Mouse (Mus musculus) midbrain, embryonic 12.5 days (tissue): ENCODE measurements around the gene Shtn1. TPM values are rescaled to one million over a fixed set of nuclear protein-coding genes. Genes with fewer than 3 reads are reported as not detected.

ENCODE experiments used
- ATAC-seq: fragments of 200-750 bp; cut with Nextera tagmentation; 2 replicates; pipeline ENCODE4 v1.8.0; 2017; ENCODE audit warnings: low read depth, moderate TSS enrichment, moderate library complexity; ENCODE audit not compliant: low FRiP score
- H3K27ac ChIP-seq: fragments of 300-500 bp; sonication (generic); replicated peaks from 2 replicates; pipeline ENCODE4 v1.5.1; 2016; ENCODE audit warnings: mild to moderate bottlenecking
- H3K27me3 ChIP-seq: fragments of 300-500 bp; sonication (generic); 2 replicates; pipeline ENCODE4 v1.6.1; 2016; ENCODE audit warnings: mild to moderate bottlenecking
- H3K36me3 ChIP-seq: fragments of 300-500 bp; sonication (generic); 2 replicates; pipeline ENCODE4 v1.6.1; 2016
- H3K4me1 ChIP-seq: fragments of 300-500 bp; sonication (generic); 2 replicates; pipeline ENCODE4 v1.6.1; 2016
- H3K4me2 ChIP-seq: fragments of 300-500 bp; sonication (generic); replicated peaks from 2 replicates; pipeline ENCODE4 v1.6.1; 2016; ENCODE audit warnings: mild to moderate bottlenecking, moderate library complexity
- H3K4me3 ChIP-seq: fragments of 300-500 bp; sonication (generic); 2 replicates; pipeline ENCODE4 v1.5.1; 2016; ENCODE audit warnings: mild to moderate bottlenecking
- H3K9ac ChIP-seq: fragments of 300-500 bp; sonication (generic); replicated peaks from 2 replicates; pipeline ENCODE4 v1.6.1; 2016; ENCODE audit warnings: mild to moderate bottlenecking, moderate library complexity
- H3K9me3 ChIP-seq: fragments of 300-500 bp; sonication (generic); 2 replicates; pipeline ENCODE4 v1.6.1; 2016; ENCODE audit warnings: mild to moderate bottlenecking
- WGBS: fragments of 180-500 bp; shearing (Covaris S2); methylation state at CpG from one replicate; pipeline ENCODE4 v1.1.7; 2016; 5-methylcytosine and 5-hydroxymethylcytosine counted together
- polyA plus RNA-seq: library from polyadenylated mRNA; unstranded; fragments of >200 nt; fragmentation: Nextera tagmentation; extraction: Ambion mirVana; gene quantifications from 2 replicates; pipeline ENCODE4 v1.2.1, GENCODE M21; 2016

Gene Shtn1
- polyA plus RNA-seq, 1 experiment from 2014 or later, result 3.7 TPM

- no peaks in the 10 kb centered on the region for H3K36me3 ChIP-seq
- no peak overlapping the region for H3K4me3 ChIP-seq
- H3K4me2 ChIP-seq, result no peak overlapping the region
- WGBS, result 89% methylated on average over 8 of the region's 8 CpGs
- no peak for ATAC-seq
- H3K4me1 ChIP-seq, result no peaks in the 10 kb centered on the region
- no peak overlapping the region for H3K27ac ChIP-seq
- H3K27me3 ChIP-seq, result peaks cover 64% of the 10 kb centered on the region
- no peaks in the 10 kb centered on the region for H3K9me3 ChIP-seq
- no peak overlapping the region for H3K9ac ChIP-seq
These were observed 121.1 kb downstream of the Shtn1 start for GRCm38 (mm10) chr19:58954779-58955178.

GRCm38 (mm10) chr19:58952236-58952635 is 123.7 kb downstream of the Shtn1 start:
- Histone ChIP-seq H3K27me3 (peaks cover 65% of the 10 kb centered on the region), H3K27ac (no peak overlapping the region), H3K4me2 (no peak overlapping the region), H3K4me1 (no peaks in the 10 kb centered on the region), H3K36me3 (no peaks in the 10 kb centered on the region), H3K9ac (no peak overlapping the region), H3K4me3 (no peak overlapping the region), H3K9me3 (no peaks in the 10 kb centered on the region)
- WGBS, result 80% methylated on average over 12 of the region's 13 CpGs
- ATAC-seq, result no peak

DNA sequence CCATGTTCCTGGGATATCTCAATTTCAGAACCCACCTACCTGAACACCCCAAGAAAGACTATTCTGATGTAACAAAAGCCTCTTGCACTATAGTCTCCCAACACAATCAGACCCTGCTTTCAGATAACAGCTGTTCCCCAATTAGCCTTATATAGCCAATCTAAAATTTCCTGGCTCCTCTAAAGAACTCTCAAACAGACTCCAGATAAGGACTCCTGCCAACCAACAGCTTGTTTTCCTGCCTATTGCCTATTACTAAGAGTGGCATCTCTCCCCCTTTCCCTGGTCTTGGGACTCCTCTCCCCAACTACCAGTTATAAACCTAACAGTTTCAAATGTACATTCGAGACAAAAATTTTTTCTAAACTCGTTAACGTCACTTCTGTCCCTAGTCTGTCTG is 124.4 kb downstream of the Shtn1 start:
- no peak overlapping the region for H3K27ac ChIP-seq
- no peak overlapping the region for H3K4me3 ChIP-seq
- 90% methylated on average over 3 of the region's 3 CpGs for whole genome bisulfite sequencing
- peaks cover 69% of the 10 kb centered on the region for H3K27me3 ChIP-seq
- no peaks in the 10 kb centered on the region for H3K4me1 ChIP-seq
- no peak overlapping the region for H3K9ac ChIP-seq
- ATAC-seq, result no peak
- H3K36me3 ChIP-seq, result no peaks in the 10 kb centered on the region
- H3K9me3 ChIP-seq, result no peaks in the 10 kb centered on the region
- no peak overlapping the region for H3K4me2 ChIP-seq

DNA sequence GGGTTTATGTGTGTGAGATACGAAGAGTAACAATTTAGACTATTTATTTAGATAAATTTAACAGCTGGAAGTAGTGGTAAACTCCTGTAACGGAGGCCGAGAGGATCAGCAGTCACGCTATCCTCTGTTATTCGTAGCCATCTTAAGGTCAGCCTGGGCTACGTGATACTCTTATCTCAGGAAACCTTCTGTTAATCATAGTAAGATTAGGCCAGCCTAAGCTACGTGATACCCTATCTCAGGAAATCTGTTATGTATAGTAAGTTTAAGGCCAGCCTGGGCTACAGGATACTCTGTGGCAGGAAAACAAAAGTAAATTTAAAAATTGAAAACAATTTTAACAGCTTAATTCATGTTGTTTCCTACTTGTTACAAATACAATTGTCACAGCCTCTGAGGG is 129.9 kb downstream of the Shtn1 start:
- Histone ChIP-seq H3K27me3 (peaks cover 57% of the 10 kb centered on the region), H3K4me1 (peaks cover 15% of the 10 kb centered on the region), H3K4me3 (no peak overlapping the region), H3K36me3 (no peaks in the 10 kb centered on the region), H3K9ac (no peak overlapping the region), H3K4me2 (no peak overlapping the region), H3K9me3 (no peaks in the 10 kb centered on the region), H3K27ac (no peak overlapping the region)
- WGBS, result 87% methylated on average over 7 of the region's 7 CpGs
- no peak for ATAC-seq

DNA sequence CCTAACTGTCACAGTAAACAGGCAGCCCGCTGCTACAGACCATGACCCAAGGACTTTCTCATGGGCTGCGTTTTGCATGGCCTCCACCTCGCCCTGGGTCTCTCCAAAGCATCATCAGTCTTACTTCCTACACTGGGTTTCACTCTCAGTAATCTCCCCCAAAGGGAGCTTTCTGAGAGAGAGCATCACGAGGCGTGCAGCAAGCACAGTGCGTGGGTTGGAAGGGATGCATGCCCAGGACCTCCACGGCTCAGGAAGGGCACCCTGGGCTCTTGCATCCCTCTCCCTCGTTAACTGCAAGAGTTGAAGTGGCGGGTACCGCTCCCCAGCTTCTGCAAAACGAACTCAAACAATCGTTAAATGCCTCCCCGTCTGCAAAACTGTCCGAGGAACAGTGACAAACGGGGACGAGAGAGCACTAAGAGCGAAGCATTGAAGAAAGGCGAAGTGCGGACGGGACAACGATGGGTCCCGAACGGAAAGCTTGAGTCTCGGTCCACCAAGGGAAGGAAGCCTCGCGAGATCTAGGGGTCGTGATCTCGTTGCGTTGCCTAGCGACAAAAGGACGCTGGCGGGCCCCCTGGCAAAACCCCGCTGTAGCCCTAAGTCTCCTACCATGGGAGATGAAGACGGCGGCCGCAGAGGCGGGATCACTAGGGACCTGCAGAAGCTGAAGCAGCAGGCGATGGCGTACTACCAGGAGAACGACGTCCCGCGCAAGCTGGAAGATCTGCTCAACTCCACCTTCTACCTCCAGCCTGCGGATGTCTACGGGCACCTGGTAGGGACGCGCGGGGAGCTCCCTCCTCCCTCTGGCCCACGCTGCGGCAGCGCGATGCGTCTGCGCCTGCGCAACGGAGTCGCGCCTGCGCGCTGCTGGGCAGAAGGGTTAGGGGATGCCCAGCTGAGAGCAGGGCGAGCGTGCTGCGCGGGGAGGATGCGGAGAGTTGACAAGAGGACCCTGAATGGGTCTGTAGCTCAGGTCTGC is 132.8 kb downstream of the Shtn1 start, which contains the start of the genes Eno4 and Hspa12a:
TSS of gene Eno4 (plus strand) at position 585 of the 988 bp plus-strand sequence.
TSS of gene Hspa12a (minus strand) at position 814 of the 988 bp plus-strand sequence.
- H3K36me3 ChIP-seq, result no peaks in the 10 kb centered on the region
- peak within 1 kb of the TSS; percentile 84 for H3K4me2 ChIP-seq
- peak within 1 kb of the TSS; percentile 70 for H3K4me3 ChIP-seq
- WGBS, result under 1% methylated on average over 65 of the region's 65 CpGs
- ATAC-seq, result peak; percentile 98
- peak within 1 kb of the TSS; percentile 87 for H3K9ac ChIP-seq
- H3K27ac ChIP-seq, result peak within 1 kb of the TSS; percentile 71
- no peaks in the 10 kb centered on the region for H3K9me3 ChIP-seq
- peaks cover 50% of the 10 kb centered on the region for H3K27me3 ChIP-seq
- peaks cover 15% of the 10 kb centered on the region for H3K4me1 ChIP-seq

- Histone ChIP-seq H3K4me3 (no peak overlapping the region), H3K9me3 (no peaks in the 10 kb centered on the region), H3K4me2 (no peak overlapping the region), H3K36me3 (no peaks in the 10 kb centered on the region), H3K9ac (no peak overlapping the region), H3K4me1 (peaks cover 40% of the 10 kb centered on the region), H3K27me3 (peaks cover 85% of the 10 kb centered on the region), H3K27ac (no peak overlapping the region)
- ATAC-seq, result no peak
- WGBS, result 2% methylated on average over 4 of the region's 4 CpGs
These were observed 142.8 kb downstream of the Shtn1 start for GRCm38 (mm10) chr19:58933062-58933461.

DNA sequence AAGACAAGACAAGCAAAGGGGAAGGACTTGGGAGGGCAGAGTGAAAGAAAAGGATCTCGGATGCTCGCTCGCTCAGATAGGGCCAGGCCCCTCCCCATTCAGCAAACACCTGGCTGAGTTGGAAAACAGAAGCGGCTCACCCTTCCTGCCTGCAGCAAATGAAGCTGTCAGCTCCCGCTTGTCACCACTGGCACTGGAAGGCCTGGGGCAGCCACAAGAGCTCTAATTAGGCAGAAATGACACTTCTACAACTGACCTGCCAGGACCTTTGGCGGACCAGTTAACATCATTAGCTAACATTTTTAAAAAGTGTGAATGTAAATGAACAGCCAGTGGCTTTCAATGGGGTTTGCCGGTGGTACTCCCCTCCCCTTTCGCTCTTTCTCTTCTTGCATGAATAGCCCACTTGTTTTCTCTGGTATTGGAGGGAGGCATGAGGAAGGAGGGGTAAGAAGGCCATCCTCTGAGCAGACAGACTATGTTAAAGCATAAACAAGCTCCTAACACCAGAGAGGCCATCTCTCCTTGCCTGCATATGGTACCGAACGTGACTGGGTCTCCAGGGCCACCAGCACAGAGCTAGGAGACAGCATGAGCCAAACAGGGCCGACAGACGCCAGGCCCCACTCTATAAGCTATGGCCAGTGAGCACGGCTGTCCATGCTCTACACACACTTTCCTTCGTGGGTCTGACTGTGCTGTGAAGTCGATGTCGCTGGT is 144.7 kb downstream of the Shtn1 start:
- 10% methylated on average over 16 of the region's 16 CpGs for WGBS
- Histone ChIP-seq H3K27ac (no peak overlapping the region), H3K9ac (no peak overlapping the region), H3K4me1 (peaks cover 34% of the 10 kb centered on the region), H3K4me3 (no peak overlapping the region), H3K27me3 (peaks cover 84% of the 10 kb centered on the region), H3K9me3 (no peaks in the 10 kb centered on the region), H3K36me3 (no peaks in the 10 kb centered on the region), H3K4me2 (peak overlapping the region; percentile 14)
- ATAC-seq, result no peak; the same call in 1 of the 2 replicates

Other genes with a start within 250 kb of the Shtn1 start
- gene Eno4, start 132.7 kb downstream of the Shtn1 start, polyA plus RNA-seq, result 0.37 and 0.81 TPM in 2 replicates
- 27.9 and 28.0 TPM in 2 replicates for gene Hspa12a, start 132.4 kb downstream of the Shtn1 start, polyA plus RNA-seq
- 0.46 and 1.0 TPM in 2 replicates for gene Vax1, start 94.0 kb upstream of the Shtn1 start, polyA plus RNA-seq
- gene Kcnk18, start 143.1 kb upstream of the Shtn1 start, polyA plus RNA-seq, result not detected in 2 replicates
- 14.7 and 18.8 TPM in 2 replicates for gene Slc18a2, start 184.8 kb upstream of the Shtn1 start, polyA plus RNA-seq
- 3.1 and 7.5 TPM in 2 replicates for gene Rps12-ps3, start 246.2 kb upstream of the Shtn1 start, polyA plus RNA-seq